8 mouse cellular contexts compared by ENCODE assay signal in genomic region chr16:22302606-22303005, GRCm38 (mm10). TPM values are rescaled to one million over a fixed set of nuclear protein-coding genes. Genes with fewer than 3 reads are reported as not detected.
DNase-seq lines count a peak whose midpoint lies in the region; ATAC-seq lines count a peak whose summit lies in the region.

No protein-coding gene starts in this region.

- WGBS in forebrain, embryonic 11.5 days: 45% methylated on average over 5 of the region's 5 CpGs

- no peak overlapping the region for H3K9ac ChIP-seq in forebrain, embryonic 11.5 days (ENCODE audit: low read length)

- no peak overlapping the region for H3K4me3 ChIP-seq in forebrain, embryonic 11.5 days (ENCODE audit: low read depth, low read length)

- no peaks in the 10 kb centered on the region for H3K27me3 ChIP-seq in forebrain, embryonic 11.5 days (ENCODE audit: control insufficient read depth, insufficient read depth, low read length)

- no peaks in the 10 kb centered on the region for H3K36me3 ChIP-seq in forebrain, embryonic 11.5 days (ENCODE audit: control insufficient read depth, insufficient read depth, low read length)

- no peaks in the 10 kb centered on the region for H3K4me1 ChIP-seq in forebrain, embryonic 11.5 days (replicated peaks; ENCODE audit: control insufficient read depth, insufficient read depth, low read length)

- no peak overlapping the region for H3K4me2 ChIP-seq in forebrain, embryonic 11.5 days (ENCODE audit: low read depth, low read length, severe bottlenecking)

- H3K9me3 ChIP-seq in forebrain, embryonic 11.5 days (ENCODE audit: control insufficient read depth, low read length): no peaks in the 10 kb centered on the region

- intact Hi-C loops in heart, postnatal 25 days (cut with DNase I): loop anchor here (2.0 to 5.0 kb wide), 3 partner anchors 246 to 504 kb away; no protein-coding TSS in a partner anchor

- DNase-seq in NIH3T3 (ENCODE audit: low read depth): peak; percentile 85
- peak; percentile 34 for DNase-seq in c-Kit-positive CD71-positive TER-119-negative erythroid progenitor cells, embryonic 14.5 days (ENCODE audit: low read depth)
- DNase-seq in forebrain, embryonic 11.5 days (ENCODE audit: low spot score): peak; percentile 82
- peak; percentile 18 for DNase-seq in heart, postnatal 25 days (ENCODE audit: low spot score)
- peak; percentile 64 for DNase-seq in layer of hippocampus, adult 9-10 months (ENCODE audit: low spot score)
- DNase-seq in lung, postnatal 36 days: peak; percentile 83
- DNase-seq in skeletal muscle tissue, adult 2 months (ENCODE audit: low read depth, low spot score): peak; percentile 34
- peak; percentile 72 for DNase-seq in yolk sac, embryonic 10.5 days (ENCODE audit: low spot score)

- no peak overlapping the region for H3K27ac ChIP-seq in forebrain, embryonic 11.5 days (ENCODE audit: low read depth, low read length)

- 0 out of 2 replicates have a peak, but pooled peaks have one; percentile 44 for ATAC-seq in forebrain, embryonic 11.5 days (replicated peaks; ENCODE audit: low FRiP score)

RNA-seq across cellular contexts. Expression of gene Tra2b, which starts 36.8 kb away (rescaled TPM):
- polyA plus RNA-seq in forebrain, embryonic 11.5 days (2014; fragmentation: Nextera tagmentation; extraction: Ambion mirVana): 484 and 514 TPM in 2 replicates
- total RNA-seq in heart, postnatal 25 days (2021): 10 to 100 TPM; 39.9 to 44.1 TPM

Comparison
In these comparisons a context has a peak if more than half of its experiments do, and no peak if none do; other contexts are left out.
1. DNase-seq: peak in every context shown above with its lines; median percentile 85 in NIH3T3; 83 in lung, postnatal 36 days; 82 in forebrain, embryonic 11.5 days; 72 in yolk sac, embryonic 10.5 days; 64 in layer of hippocampus, adult 9-10 months; 34 in c-Kit-positive CD71-positive TER-119-negative erythroid progenitor cells, embryonic 14.5 days; 34 in skeletal muscle tissue, adult 2 months; 18 in heart, postnatal 25 days.